Mouse (Mus musculus) intestine, postnatal 0 days (tissue): Measurements from ENCODE around the gene Pecr. TPM values are rescaled to one million over a fixed set of nuclear protein-coding genes. Genes with fewer than 3 reads are reported as not detected.
A peak's percentile ranks its signal among the peaks of the same experiment; 100 is the strongest.
"Not testable (repeated sequence)": the region's sequence is repeated elsewhere in the genome, so short reads cannot be mapped to it uniquely, and the experiment has no call there.

Source experiments
- ATAC-seq: fragments of 200-750 bp; cut with Nextera tagmentation; 2 replicates; pipeline ENCODE4 v1.8.0; 2017; ENCODE audit warnings: mild to moderate bottlenecking, moderate TSS enrichment, moderate library complexity
- H3K27ac ChIP-seq: fragments of 300-500 bp; sonication (generic); 2 replicates; pipeline ENCODE4 v1.5.1; 2014; ENCODE audit warnings: mild to moderate bottlenecking, low read depth, low read length, moderate library complexity
- H3K27me3 ChIP-seq: fragments of 300-500 bp; sonication (generic); replicated peaks from 2 replicates; pipeline ENCODE4 v1.6.1; 2014; ENCODE audit warnings: low read length, mixed read lengths; ENCODE audit not compliant: control insufficient read depth, insufficient read depth
- H3K36me3 ChIP-seq: fragments of 300-500 bp; sonication (generic); 2 replicates; pipeline ENCODE4 v1.6.1; 2014; ENCODE audit warnings: mild to moderate bottlenecking, moderate library complexity; ENCODE audit not compliant: control insufficient read depth, insufficient read depth
- H3K4me1 ChIP-seq: fragments of 300-500 bp; sonication (generic); replicated peaks from 2 replicates; pipeline ENCODE4 v1.6.1; 2014; ENCODE audit warnings: antibody characterized with exemption, low read length, mixed read lengths; ENCODE audit not compliant: control insufficient read depth, insufficient read depth
- H3K4me2 ChIP-seq: fragments of 300-500 bp; sonication (generic); replicated peaks from 2 replicates; pipeline ENCODE4 v1.6.1; 2014; ENCODE audit warnings: low read depth, mild to moderate bottlenecking, moderate library complexity
- H3K4me3 ChIP-seq: fragments of 300-500 bp; sonication (generic); 2 replicates; pipeline ENCODE4 v1.5.1; 2014; ENCODE audit warnings: low read depth, low read length
- H3K9ac ChIP-seq: fragments of 300-500 bp; sonication (generic); 2 replicates; pipeline ENCODE4 v1.6.1; 2014; ENCODE audit warnings: mild to moderate bottlenecking, low read depth, low read length
- H3K9me3 ChIP-seq: fragments of 300-500 bp; sonication (generic); 2 replicates; pipeline ENCODE4 v1.6.1; 2016; ENCODE audit warnings: mixed run types; ENCODE audit not compliant: control insufficient read depth
- CTCF ChIP-seq: sonication (generic); IDR thresholded peaks from 2 replicates; pipeline ENCODE4 v1.5.1; 2016; ENCODE audit warnings: low read depth, mild to moderate bottlenecking, control low read depth, antibody characterized with exemption, moderate library complexity
- WGBS: fragments of 180-500 bp; shearing (Covaris S2); extraction: QIAGEN DNeasy Blood & Tissue Kit; methylation state at CpG from one replicate; pipeline ENCODE4 v1.1.7; 2014; 5-methylcytosine and 5-hydroxymethylcytosine counted together
- polyA plus RNA-seq: library from polyadenylated mRNA; unstranded; fragments of >200 nt; fragmentation: Nextera tagmentation; extraction: Ambion mirVana; gene quantifications from 2 replicates; pipeline ENCODE4 v1.2.1, GENCODE M21; 2015

Pecr gene
- polyA plus RNA-seq, 1 experiment from 2014 or later, result 67.9 TPM

- no peaks in the 10 kb centered on the region for H3K4me1 ChIP-seq
- H3K9ac ChIP-seq, result peak overlapping the region; percentile 66
- ATAC-seq, result peak; percentile 92
- H3K4me2 ChIP-seq, result peak overlapping the region; percentile 73
- H3K27ac ChIP-seq, result peak overlapping the region; percentile 93
- peak; percentile 43 for TF ChIP-seq CTCF
- H3K9me3 ChIP-seq, result no peaks in the 10 kb centered on the region
- peak overlapping the region; percentile 41 for H3K4me3 ChIP-seq
- WGBS, result under 1% methylated on average over 35 of the region's 35 CpGs
- no peaks in the 10 kb centered on the region for H3K36me3 ChIP-seq
- no peaks in the 10 kb centered on the region for H3K27me3 ChIP-seq
Measured at GRCm38 (mm10) chr1:72254545-72255061, 29.5 kb downstream of the Pecr start.

- Histone ChIP-seq H3K9ac (peak overlapping the region; percentile 66; the same call in 1 of the 2 replicates), H3K36me3 (no peaks in the 10 kb centered on the region), H3K4me3 (peak overlapping the region; percentile 41), H3K9me3 (no peaks in the 10 kb centered on the region), H3K27ac (peak overlapping the region; percentile 93), H3K4me2 (peak overlapping the region; percentile 73), H3K27me3 (no peaks in the 10 kb centered on the region), H3K4me1 (no peaks in the 10 kb centered on the region)
- no peak for ATAC-seq
- no peak for TF ChIP-seq CTCF
- WGBS, result 30% methylated on average over 11 of the region's 11 CpGs
Measured at GRCm38 (mm10) chr1:72253881-72254491, 30.1 kb downstream of the Pecr start.

GRCm38 (mm10) chr1:72251806-72252205 lies 32.3 kb downstream of the Pecr start:
- H3K27me3 ChIP-seq, result no peaks in the 10 kb centered on the region
- H3K4me3 ChIP-seq, result no peak overlapping the region
- H3K4me2 ChIP-seq, result no peak overlapping the region
- WGBS, result 91% methylated on average over 1 of the region's 1 CpGs
- H3K27ac ChIP-seq, result no peak overlapping the region
- H3K4me1 ChIP-seq, result no peaks in the 10 kb centered on the region
- no peak for TF ChIP-seq CTCF
- no peaks in the 10 kb centered on the region for H3K9me3 ChIP-seq
- no peak for ATAC-seq
- H3K9ac ChIP-seq, result no peak overlapping the region
- no peaks in the 10 kb centered on the region for H3K36me3 ChIP-seq

- not testable (repeated sequence) for H3K4me2 ChIP-seq
- WGBS, result 53% methylated on average over 9 of the region's 9 CpGs
Measured at GRCm38 (mm10) chr1:72248226-72248737, 35.8 kb downstream of the Pecr start.

GRCm38 (mm10) chr1:72244317-72245036 lies 39.6 kb downstream of the Pecr start:
- WGBS, result 2% methylated on average over 12 of the region's 12 CpGs
- Histone ChIP-seq H3K36me3 (no peaks in the 10 kb centered on the region), H3K27ac (peak overlapping the region; percentile 89; the same call in 1 of the 2 replicates), H3K9ac (peak overlapping the region; percentile 62; the same call in 1 of the 2 replicates), H3K4me3 (peak overlapping the region; percentile 33; the same call in 1 of the 2 replicates), H3K9me3 (no peaks in the 10 kb centered on the region), H3K4me1 (no peaks in the 10 kb centered on the region), H3K4me2 (peak overlapping the region; percentile 68), H3K27me3 (no peaks in the 10 kb centered on the region)
- peak; percentile 83; the same call in 1 of the 2 replicates for ATAC-seq
- no peak for TF ChIP-seq CTCF

More at GRCm38 (mm10) chr1:72248226-72248737, 35.8 kb downstream of the Pecr start:
- H3K27ac ChIP-seq, H3K27me3 ChIP-seq, H3K36me3 ChIP-seq, H3K9me3 ChIP-seq, H3K4me3 ChIP-seq, ATAC-seq, H3K4me1 ChIP-seq, H3K9ac ChIP-seq: not testable (repeated sequence)

- H3K4me3 ChIP-seq, result peak overlapping the region; percentile 33
- WGBS, result under 1% methylated on average over 46 of the region's 47 CpGs
- peak; percentile 95 for ATAC-seq
- TF ChIP-seq CTCF, result peak; percentile 37
- no peaks in the 10 kb centered on the region for H3K27me3 ChIP-seq
- H3K27ac ChIP-seq, result peak overlapping the region; percentile 89
- H3K36me3 ChIP-seq, result no peaks in the 10 kb centered on the region
- peak overlapping the region; percentile 68 for H3K4me2 ChIP-seq
- H3K4me1 ChIP-seq, result no peaks in the 10 kb centered on the region
- peak overlapping the region; percentile 62 for H3K9ac ChIP-seq
- H3K9me3 ChIP-seq, result no peaks in the 10 kb centered on the region
Measured at GRCm38 (mm10) chr1:72243656-72244316, 40.3 kb downstream of the Pecr start.
